Mouse (Mus musculus) fibroblast of lung, adult 2 months (primary cell): Measurements from ENCODE around the gene Dpysl4.
A peak's percentile ranks its signal among the peaks of the same experiment; 100 is the strongest.

Experiments used
- DNase-seq: peaks from one replicate; pipeline ENCODE4 v3.0.0-alpha.2; 2011; ENCODE audit warnings: low read depth

Dpysl4 gene

GRCm38 (mm10) chr7:139100531-139101095 lies 14.8 kb downstream of the Dpysl4 start:
- no peak for DNase-seq

GRCm38 (mm10) chr7:139101286-139101804 lies 15.5 kb downstream of the Dpysl4 start:
- DNase-seq, result no peak

GRCm38 (mm10) chr7:139101826-139102225 lies 16.0 kb downstream of the Dpysl4 start:
- no peak for DNase-seq

- no peak for DNase-seq
Observed at GRCm38 (mm10) chr7:139103960-139104381, 18.2 kb downstream of the Dpysl4 start.

GRCm38 (mm10) chr7:139105076-139105475 lies 19.3 kb downstream of the Dpysl4 start:
- no peak for DNase-seq

- no peak for DNase-seq
Observed at GRCm38 (mm10) chr7:139105705-139106104, 19.9 kb downstream of the Dpysl4 start.

GRCm38 (mm10) chr7:139107908-139108650 lies 22.3 kb downstream of the Dpysl4 start:
- no peak for DNase-seq

GRCm38 (mm10) chr7:139119152-139119774 lies 33.5 kb downstream of the Dpysl4 start:
- DNase-seq, result peak; percentile 51

GRCm38 (mm10) chr7:139119775-139120153 lies 34.0 kb downstream of the Dpysl4 start:
- no peak for DNase-seq

GRCm38 (mm10) chr7:139125881-139126280 lies 40.1 kb downstream of the Dpysl4 start:
- DNase-seq, result no peak

GRCm38 (mm10) chr7:139126549-139126948 lies 40.7 kb downstream of the Dpysl4 start:
- DNase-seq, result no peak

GRCm38 (mm10) chr7:139128994-139129393 lies 43.2 kb downstream of the Dpysl4 start:
- no peak for DNase-seq

- no peak for DNase-seq
Observed at GRCm38 (mm10) chr7:139130361-139130760, 44.6 kb downstream of the Dpysl4 start.

- DNase-seq, result no peak
Observed at GRCm38 (mm10) chr7:139131538-139131937, 45.7 kb downstream of the Dpysl4 start.

GRCm38 (mm10) chr7:139133446-139133845 lies 47.6 kb downstream of the Dpysl4 start:
- no peak for DNase-seq

- no peak for DNase-seq
Observed at GRCm38 (mm10) chr7:139135236-139135635, 49.4 kb downstream of the Dpysl4 start.

GRCm38 (mm10) chr7:139136906-139137491 lies 51.2 kb downstream of the Dpysl4 start:
- DNase-seq, result no peak

GRCm38 (mm10) chr7:139139921-139140461 lies 54.2 kb downstream of the Dpysl4 start:
- DNase-seq, result no peak

- no peak for DNase-seq
Observed at GRCm38 (mm10) chr7:139143785-139144184, 58.0 kb downstream of the Dpysl4 start.

- DNase-seq, result no peak
Observed at GRCm38 (mm10) chr7:139145891-139146290, 60.1 kb downstream of the Dpysl4 start.

- no peak for DNase-seq
Observed at GRCm38 (mm10) chr7:139147360-139147759, 61.6 kb downstream of the Dpysl4 start.

- DNase-seq, result no peak
Observed at GRCm38 (mm10) chr7:139149373-139149772, 63.6 kb downstream of the Dpysl4 start.
